Mouse (Mus musculus): ENCODE measurements at regions not wholly inside any gene's neighbourhood (a gene's known extent, or its start where the extent isn't known, plus 50 kb on each side); places are given as distances from the start of the nearest gene placed in this dataset.

- ATAC-seq (ENCODE audit: low FRiP score, low read depth), result no peak
- TF ChIP-seq POLR2A (IDR thresholded peaks at IDR 0.05; ENCODE audit: borderline replicate concordance, extremely low read depth, insufficient read depth, insufficient read length), result no peak
Measured at GRCm38 (mm10) chr16:27709946-27710345, 321.3 kb downstream of the Ccdc50 start.

GRCm38 (mm10) chr16:27723445-27723844 lies 334.8 kb downstream of the Ccdc50 start:
- Histone ChIP-seq H3K9me3 (ENCODE audit: control insufficient read depth, low read length) (no peaks in the 10 kb centered on the region), H3K27ac (replicated peaks; ENCODE audit: low read depth, low read length) (no peak overlapping the region), H3K27me3 (ENCODE audit: control insufficient read depth, insufficient read depth, low read length) (no peaks in the 10 kb centered on the region), H3K36me3 (ENCODE audit: control insufficient read depth, insufficient read depth, low read length) (no peaks in the 10 kb centered on the region), H3K4me3 (replicated peaks; ENCODE audit: low read length) (no peak overlapping the region), H3K9ac (ENCODE audit: low read depth, low read length, severe bottlenecking) (no peak overlapping the region), H3K4me2 (replicated peaks; ENCODE audit: low read depth, low read length, severe bottlenecking) (no peak overlapping the region), H3K4me1 (ENCODE audit: control insufficient read depth, insufficient read depth, low read length) (no peaks in the 10 kb centered on the region)
- WGBS, result 94% methylated on average over 2 of the region's 2 CpGs
- TF ChIP-seq POLR2A (IDR thresholded peaks at IDR 0.05; ENCODE audit: borderline replicate concordance, extremely low read depth, insufficient read depth, insufficient read length), result no peak
- ATAC-seq (ENCODE audit: low FRiP score, low read depth) (no peak), DNase-seq (ENCODE audit: low spot score) (no peak)

More at GRCm38 (mm10) chr16:27709946-27710345, 321.3 kb downstream of the Ccdc50 start:
- no peak overlapping the region for H3K9ac ChIP-seq (ENCODE audit: low read depth, low read length, severe bottlenecking)
- H3K36me3 ChIP-seq (ENCODE audit: control insufficient read depth, insufficient read depth, low read length), result no peaks in the 10 kb centered on the region
- no peak overlapping the region for H3K4me2 ChIP-seq (replicated peaks; ENCODE audit: low read depth, low read length, severe bottlenecking)
- H3K27ac ChIP-seq (replicated peaks; ENCODE audit: low read depth, low read length), result no peak overlapping the region
- no peaks in the 10 kb centered on the region for H3K4me1 ChIP-seq (ENCODE audit: control insufficient read depth, insufficient read depth, low read length)
- no peak for DNase-seq (ENCODE audit: low spot score)
- H3K4me3 ChIP-seq (replicated peaks; ENCODE audit: low read length), result no peak overlapping the region
- 59% methylated on average over 5 of the region's 5 CpGs for WGBS
- H3K27me3 ChIP-seq (ENCODE audit: control insufficient read depth, insufficient read depth, low read length), result no peaks in the 10 kb centered on the region
- H3K9me3 ChIP-seq (ENCODE audit: control insufficient read depth, low read length), result no peaks in the 10 kb centered on the region
